Mouse (Mus musculus): ENCODE data around the gene Bcor. TPM values are rescaled to one million over a fixed set of nuclear protein-coding genes. Genes with fewer than 3 reads are reported as not detected.

Gene Bcor
- polyA plus RNA-seq, 1 experiment from 2014 or later: 4.0 TPM

DNA sequence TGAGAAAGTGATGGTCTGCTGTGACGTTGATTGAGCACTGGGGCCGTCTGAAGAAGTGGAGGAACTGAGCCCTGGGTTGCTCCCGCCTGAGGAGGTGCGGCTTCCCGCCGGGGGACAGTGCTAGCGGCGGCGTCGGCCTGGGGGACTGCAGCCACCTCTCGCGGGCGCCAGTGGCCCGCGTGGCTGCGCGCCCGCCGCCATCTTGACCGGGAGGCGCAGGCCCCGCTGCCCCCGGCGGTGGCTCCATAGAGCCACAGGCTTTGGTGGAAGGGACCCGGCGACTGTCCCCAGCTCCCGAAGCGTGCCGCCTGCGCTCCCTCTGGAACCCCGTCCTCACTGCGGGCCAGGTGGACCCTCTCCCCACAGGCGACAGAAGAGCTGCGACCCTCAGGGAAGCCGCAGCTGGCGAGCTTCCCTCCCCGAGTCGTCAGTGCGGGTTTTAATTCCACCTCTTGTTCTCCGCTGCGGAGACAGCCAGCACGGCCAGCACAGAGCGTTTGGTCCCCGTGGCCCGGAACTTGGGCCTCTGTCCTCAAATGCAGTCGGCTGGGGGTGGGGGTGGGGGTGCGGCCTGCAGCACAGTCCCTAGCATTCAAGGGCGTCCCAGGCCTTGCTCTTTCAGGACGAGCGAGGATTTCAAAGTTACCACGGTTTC, 19.9 kb downstream of the Bcor start:
- ATAC-seq (peak; percentile 35), DNase-seq (peak; percentile 36)
- Histone ChIP-seq H3K4me3 (ENCODE audit: low read depth, low read length) (peak overlapping the region; percentile 40), H3K27ac (ENCODE audit: low read depth) (peak overlapping the region; percentile 51; the same call in 1 of the 2 replicates), H3K4me1 (ENCODE audit: insufficient read depth) (0 out of 2 replicates have a peak, but pooled peaks cover 4% of the 10 kb centered on the region), H3K27me3 (ENCODE audit: insufficient read depth, low read length) (peaks cover 37% of the 10 kb centered on the region), H3K36me3 (replicated peaks; ENCODE audit: insufficient read depth, low read length) (no peaks in the 10 kb centered on the region), H3K9ac (replicated peaks) (peak overlapping the region; percentile 59), H3K4me2 (ENCODE audit: low read depth, low read length) (peak overlapping the region; percentile 66), H3K9me3 (ENCODE audit: low read length) (no peaks in the 10 kb centered on the region)
- no peak for TF ChIP-seq EP300 (IDR thresholded peaks at IDR 0.05; ENCODE audit: low read depth)
- 0 out of 2 replicates have a peak, but pooled peaks have one; percentile 10 for TF ChIP-seq CTCF (IDR thresholded peaks at IDR 0.05; ENCODE audit: low read depth)
- 4% methylated on average over 51 of the region's 51 CpGs for WGBS (ENCODE audit: insufficient replicate concordance)

DNA sequence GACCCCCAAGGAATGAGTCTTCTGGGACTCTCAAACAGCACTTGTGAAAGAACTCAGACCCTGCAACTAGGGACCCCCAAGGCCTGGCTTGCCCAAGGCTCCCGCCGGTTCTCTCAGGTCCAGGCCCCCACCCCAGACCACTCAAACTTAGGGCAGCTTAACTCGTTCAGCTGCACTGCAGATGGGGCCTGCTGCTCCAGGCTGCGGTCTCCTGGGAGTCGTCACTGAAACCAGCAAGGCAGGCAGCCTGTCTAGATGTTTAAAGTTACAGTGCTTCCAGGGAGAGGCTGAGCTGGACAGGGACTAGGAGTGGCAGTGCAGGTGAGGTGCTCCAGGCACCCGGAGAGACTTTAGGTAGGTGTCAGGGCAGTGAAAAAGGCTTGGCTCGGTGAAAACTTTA, 21.9 kb downstream of the Bcor start:
- DNase-seq (no peak), ATAC-seq (no peak)
- no peak overlapping the region for H3K27ac ChIP-seq (ENCODE audit: low read depth)
- H3K4me3 ChIP-seq (ENCODE audit: low read depth, low read length): no peak overlapping the region
- no peak overlapping the region for H3K9ac ChIP-seq (replicated peaks)
- no peak overlapping the region for H3K4me2 ChIP-seq (ENCODE audit: low read depth, low read length)
- H3K4me1 ChIP-seq (ENCODE audit: insufficient read depth): 0 out of 2 replicates have a peak, but pooled peaks cover 4% of the 10 kb centered on the region
- TF ChIP-seq CTCF (IDR thresholded peaks at IDR 0.05; ENCODE audit: low read depth) (no peak), EP300 (IDR thresholded peaks at IDR 0.05; ENCODE audit: low read depth) (no peak)
- 50% methylated on average over 7 of the region's 7 CpGs for WGBS (ENCODE audit: insufficient replicate concordance)
- H3K9me3 ChIP-seq (ENCODE audit: low read length): no peaks in the 10 kb centered on the region
- H3K36me3 ChIP-seq (replicated peaks; ENCODE audit: insufficient read depth, low read length): no peaks in the 10 kb centered on the region
- peaks cover 50% of the 10 kb centered on the region for H3K27me3 ChIP-seq (ENCODE audit: insufficient read depth, low read length)

DNA sequence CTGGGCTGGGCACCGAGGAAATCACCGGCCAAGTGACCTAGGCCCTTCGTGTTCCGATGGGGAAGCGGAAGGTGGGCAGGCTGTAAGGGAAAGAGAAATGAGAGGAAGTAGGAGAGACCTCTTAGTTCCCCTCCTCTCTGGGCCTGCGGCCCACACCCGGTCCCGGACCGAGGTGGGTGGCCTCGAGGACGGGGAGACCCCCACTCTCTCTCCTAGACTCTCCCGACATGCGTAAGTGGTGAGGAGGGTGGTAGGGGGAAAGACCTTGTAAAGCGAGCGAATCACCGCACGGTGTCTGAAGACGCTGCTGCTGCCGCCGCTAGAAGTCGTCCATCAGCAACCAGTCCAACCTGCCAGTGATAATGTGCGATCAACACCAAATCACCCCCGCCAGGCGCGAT, 23.0 kb downstream of the Bcor start:
- no peak for DNase-seq
- Histone ChIP-seq H3K9me3 (ENCODE audit: low read length) (no peaks in the 10 kb centered on the region), H3K4me1 (ENCODE audit: insufficient read depth) (0 out of 2 replicates have a peak, but pooled peaks cover 6% of the 10 kb centered on the region), H3K4me3 (ENCODE audit: low read depth, low read length) (peak overlapping the region; percentile 46), H3K9ac (replicated peaks) (peak overlapping the region; percentile 24), H3K36me3 (replicated peaks; ENCODE audit: insufficient read depth, low read length) (no peaks in the 10 kb centered on the region), H3K4me2 (ENCODE audit: low read depth, low read length) (peak overlapping the region; percentile 71), H3K27ac (ENCODE audit: low read depth) (peak overlapping the region; percentile 73), H3K27me3 (ENCODE audit: insufficient read depth, low read length) (peaks cover 53% of the 10 kb centered on the region)
- 10% methylated on average over 24 of the region's 25 CpGs for WGBS (ENCODE audit: insufficient replicate concordance)
- no peak for TF ChIP-seq CTCF (IDR thresholded peaks at IDR 0.05; ENCODE audit: low read depth)
- no peak for TF ChIP-seq EP300 (IDR thresholded peaks at IDR 0.05; ENCODE audit: low read depth)
- no peak for ATAC-seq

GRCm38 (mm10) chrX:12136261-12137101, 23.7 kb downstream of the Bcor start:
- no peaks in the 10 kb centered on the region for H3K9me3 ChIP-seq (ENCODE audit: low read length)
- no peak for TF ChIP-seq CTCF (IDR thresholded peaks at IDR 0.05; ENCODE audit: low read depth)
- TF ChIP-seq EP300 (IDR thresholded peaks at IDR 0.05; ENCODE audit: low read depth): no peak
- H3K36me3 ChIP-seq (replicated peaks; ENCODE audit: insufficient read depth, low read length): no peaks in the 10 kb centered on the region
- ATAC-seq: peak; percentile 26
- peak overlapping the region; percentile 73 for H3K27ac ChIP-seq (ENCODE audit: low read depth)
- H3K4me1 ChIP-seq (ENCODE audit: insufficient read depth): 0 out of 2 replicates have a peak, but pooled peaks cover 7% of the 10 kb centered on the region
- WGBS (ENCODE audit: insufficient replicate concordance): 4% methylated on average over 45 of the region's 50 CpGs
- peak overlapping the region; percentile 71 for H3K4me2 ChIP-seq (ENCODE audit: low read depth, low read length)
- peaks cover 53% of the 10 kb centered on the region for H3K27me3 ChIP-seq (ENCODE audit: insufficient read depth, low read length)
- H3K4me3 ChIP-seq (ENCODE audit: low read depth, low read length): peak overlapping the region; percentile 46
- peak overlapping the region; percentile 24 for H3K9ac ChIP-seq (replicated peaks)
- peak; percentile 46 for DNase-seq

DNA sequence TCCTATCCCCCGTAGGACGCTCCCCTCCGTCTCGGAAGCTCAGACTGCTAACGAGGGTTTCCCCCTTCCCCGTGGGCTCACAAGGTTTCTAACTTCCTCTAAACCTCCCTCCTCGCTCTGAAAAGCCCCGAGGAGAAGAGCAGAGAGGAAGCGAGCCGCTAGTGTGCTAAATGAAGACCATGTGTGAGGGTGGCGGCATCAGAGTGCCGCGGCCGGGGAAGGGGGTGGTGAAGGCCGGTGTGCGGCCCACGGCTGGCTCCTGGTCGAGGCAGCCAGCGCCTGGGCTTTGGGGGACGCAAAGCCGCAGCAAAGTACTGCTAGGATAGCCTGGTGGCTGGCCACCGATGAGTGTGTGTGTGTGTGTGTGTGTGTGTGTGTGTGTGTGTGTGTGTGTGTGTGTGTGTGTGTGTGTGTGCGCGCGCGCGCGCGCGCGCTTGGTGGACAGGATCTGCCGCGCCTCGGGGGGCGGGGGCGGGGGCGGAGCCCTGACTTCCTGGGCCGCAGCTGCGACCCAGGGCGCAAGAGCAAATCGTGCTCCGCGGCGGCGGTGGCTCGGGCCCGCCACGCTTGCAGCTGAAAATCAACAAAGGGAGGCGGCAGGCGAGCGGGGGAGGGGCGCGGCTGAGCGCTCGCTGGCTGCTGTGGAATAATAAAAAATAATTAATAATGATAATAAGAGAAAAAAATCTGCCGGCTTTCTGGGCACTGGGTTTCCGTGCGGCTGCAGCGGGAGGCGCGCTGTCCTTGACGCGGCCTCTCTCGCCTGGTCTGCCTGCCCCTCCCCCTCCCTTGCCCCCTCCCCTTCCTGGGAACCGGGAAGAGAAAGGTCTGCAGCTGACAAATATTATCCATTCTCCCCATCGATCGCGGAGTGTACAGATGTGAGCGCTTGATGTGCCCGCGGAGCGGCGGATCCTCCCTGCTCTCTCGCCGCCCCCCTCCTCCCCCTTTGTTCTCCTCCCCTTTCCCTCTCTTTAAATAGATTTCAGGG, 24.7 kb downstream of the Bcor start:
- TF ChIP-seq CTCF (IDR thresholded peaks at IDR 0.05; ENCODE audit: low read depth) (no peak), EP300 (IDR thresholded peaks at IDR 0.05; ENCODE audit: low read depth) (no peak)
- 0 out of 2 replicates have a peak, but pooled peaks cover 6% of the 10 kb centered on the region for H3K4me1 ChIP-seq (ENCODE audit: insufficient read depth)
- peak overlapping the region; percentile 71 for H3K4me2 ChIP-seq (ENCODE audit: low read depth, low read length)
- DNase-seq (peak; percentile 76), ATAC-seq (peak; percentile 59)
- 2% methylated on average over 55 of the region's 75 CpGs for WGBS (ENCODE audit: insufficient replicate concordance)
- peak overlapping the region; percentile 73 for H3K27ac ChIP-seq (ENCODE audit: low read depth)
- no peaks in the 10 kb centered on the region for H3K9me3 ChIP-seq (ENCODE audit: low read length)
- peaks cover 58% of the 10 kb centered on the region for H3K27me3 ChIP-seq (ENCODE audit: insufficient read depth, low read length)
- H3K4me3 ChIP-seq (ENCODE audit: low read depth, low read length): peak overlapping the region; percentile 46
- H3K9ac ChIP-seq (replicated peaks): peak overlapping the region; percentile 34; the same call in 1 of the 2 replicates
- H3K36me3 ChIP-seq (replicated peaks; ENCODE audit: insufficient read depth, low read length): no peaks in the 10 kb centered on the region

All from liver, postnatal 0 days (tissue).